Mouse (Mus musculus) megakaryocyte, embryonic 14.5 days (primary cell): ENCODE measurements at regions not wholly inside any gene's neighbourhood (a gene's known extent, or its start where the extent isn't known, plus 50 kb on each side); places are given as distances from the start of the nearest gene placed in this dataset.

Experiments
- H3K27me3 ChIP-seq: replicated peaks from 2 replicates; pipeline ENCODE3; 2012; ENCODE audit warnings: inconsistent platforms
- H3K36me3 ChIP-seq: replicated peaks from 2 replicates; pipeline ENCODE3; 2012; ENCODE audit warnings: low read length, inconsistent platforms, mixed read lengths
- H3K4me1 ChIP-seq: 2 replicates; pipeline ENCODE4 v1.6.1; 2012; ENCODE audit warnings: inconsistent platforms
- H3K4me3 ChIP-seq: replicated peaks from 2 replicates; pipeline ENCODE3; 2012; ENCODE audit warnings: moderate library complexity, mild to moderate bottlenecking, inconsistent platforms
- H3K9me3 ChIP-seq: 2 replicates; pipeline ENCODE4 v1.6.1; 2012; ENCODE audit warnings: inconsistent platforms
- FLI1 ChIP-seq: IDR thresholded peaks from 2 replicates; pipeline ENCODE4 v1.6.1; 2012; ENCODE audit warnings: low read length, inconsistent platforms, mixed read lengths
- GATA1 ChIP-seq: IDR thresholded peaks from 3 replicates; pipeline ENCODE4 v1.6.1; 2012; ENCODE audit warnings: mixed read lengths, low read length, inconsistent platforms, borderline replicate concordance

DNA sequence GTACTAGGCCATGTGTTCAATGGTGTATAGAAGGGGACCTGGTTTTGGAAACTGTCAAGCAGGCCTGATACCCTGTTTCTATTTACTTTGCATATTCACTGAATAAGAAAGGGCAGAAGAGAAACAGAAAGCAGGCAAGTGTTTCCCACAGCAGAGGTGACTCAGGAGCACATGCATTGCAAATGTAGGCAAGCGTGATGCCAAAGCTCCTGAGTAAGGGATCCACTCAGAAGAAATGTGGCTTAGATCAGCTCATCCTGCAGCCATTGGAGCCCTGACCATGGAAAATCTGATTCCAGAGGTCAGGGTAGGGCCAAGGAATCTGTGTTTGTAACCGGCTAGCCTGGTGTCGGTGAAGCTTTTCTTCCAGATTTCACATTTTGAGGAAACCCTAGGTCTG is 69.3 kb upstream of the Igfbp3 start:
- no peak for TF ChIP-seq GATA1
- no peak for TF ChIP-seq FLI1
- Histone ChIP-seq H3K4me1 (no peaks in the 10 kb centered on the region), H3K27me3 (no peaks in the 10 kb centered on the region), H3K9me3 (peaks cover 14% of the 10 kb centered on the region; the same call in 1 of the 2 replicates), H3K36me3 (no peaks in the 10 kb centered on the region), H3K4me3 (no peak overlapping the region)

DNA sequence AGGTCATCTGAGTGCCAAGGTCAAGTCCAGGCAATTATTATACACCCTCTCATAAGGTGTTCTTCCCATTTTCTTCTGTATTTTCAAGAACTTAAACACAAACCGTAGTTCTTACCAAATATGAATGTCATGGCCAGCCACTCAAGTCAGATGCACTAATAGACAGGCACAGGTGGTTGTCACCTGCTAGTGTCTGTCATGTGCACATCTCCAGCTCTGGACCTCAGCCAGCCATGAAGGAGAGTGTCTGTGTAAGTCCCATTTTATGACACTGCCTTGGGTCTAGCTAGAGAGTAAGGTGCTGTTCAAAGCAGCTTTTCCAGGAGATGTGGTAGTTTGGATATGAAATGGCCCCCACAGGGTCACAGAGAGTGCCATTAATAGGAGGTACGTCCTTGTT is 68.5 kb upstream of the Igfbp3 start:
- Histone ChIP-seq H3K36me3 (no peaks in the 10 kb centered on the region), H3K4me3 (no peak overlapping the region), H3K27me3 (no peaks in the 10 kb centered on the region), H3K4me1 (no peaks in the 10 kb centered on the region), H3K9me3 (peaks cover 14% of the 10 kb centered on the region; the same call in 1 of the 2 replicates)
- TF ChIP-seq FLI1 (no peak), GATA1 (no peak)

- no peaks in the 10 kb centered on the region for H3K27me3 ChIP-seq
- H3K4me1 ChIP-seq = no peaks in the 10 kb centered on the region
- no peak for TF ChIP-seq GATA1
- TF ChIP-seq FLI1 = no peak
- H3K9me3 ChIP-seq = peaks cover 14% of the 10 kb centered on the region; the same call in 1 of the 2 replicates
- no peaks in the 10 kb centered on the region for H3K36me3 ChIP-seq
- no peak overlapping the region for H3K4me3 ChIP-seq
These were observed 67.9 kb upstream of the Igfbp3 start for GRCm38 (mm10) chr11:7281656-7282055.

DNA sequence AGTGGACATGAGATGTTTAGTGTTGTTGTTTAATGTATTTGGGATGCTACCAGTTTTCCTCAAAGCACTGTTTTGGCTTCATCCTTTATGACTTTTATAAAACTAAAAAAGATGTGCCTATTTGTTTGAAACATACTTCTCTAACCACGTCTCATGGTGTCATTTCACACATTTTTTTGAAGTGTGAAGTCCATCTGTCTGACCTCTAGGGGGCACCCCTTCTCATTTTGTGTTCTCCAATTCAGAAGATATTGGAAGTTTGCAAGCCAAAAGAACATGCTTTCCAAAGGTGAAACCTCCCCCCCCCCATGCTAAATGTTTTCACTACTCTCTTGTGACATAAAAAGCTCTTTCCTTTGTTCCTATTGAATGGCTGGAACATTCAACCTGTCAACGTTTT is 66.2 kb upstream of the Igfbp3 start:
- Histone ChIP-seq H3K4me3 (no peak overlapping the region), H3K4me1 (no peaks in the 10 kb centered on the region), H3K9me3 (peaks cover 14% of the 10 kb centered on the region; the same call in 1 of the 2 replicates), H3K27me3 (no peaks in the 10 kb centered on the region), H3K36me3 (no peaks in the 10 kb centered on the region)
- no peak for TF ChIP-seq GATA1
- TF ChIP-seq FLI1 = no peak

GRCm38 (mm10) chr11:7272543-7272942 is 58.8 kb upstream of the Igfbp3 start:
- no peak overlapping the region for H3K4me3 ChIP-seq
- H3K27me3 ChIP-seq = no peaks in the 10 kb centered on the region
- 0 out of 2 replicates have a peak, but pooled peaks cover 4% of the 10 kb centered on the region for H3K9me3 ChIP-seq
- no peaks in the 10 kb centered on the region for H3K36me3 ChIP-seq
- TF ChIP-seq GATA1 = no peak
- TF ChIP-seq FLI1 = no peak
- H3K4me1 ChIP-seq = no peaks in the 10 kb centered on the region

DNA sequence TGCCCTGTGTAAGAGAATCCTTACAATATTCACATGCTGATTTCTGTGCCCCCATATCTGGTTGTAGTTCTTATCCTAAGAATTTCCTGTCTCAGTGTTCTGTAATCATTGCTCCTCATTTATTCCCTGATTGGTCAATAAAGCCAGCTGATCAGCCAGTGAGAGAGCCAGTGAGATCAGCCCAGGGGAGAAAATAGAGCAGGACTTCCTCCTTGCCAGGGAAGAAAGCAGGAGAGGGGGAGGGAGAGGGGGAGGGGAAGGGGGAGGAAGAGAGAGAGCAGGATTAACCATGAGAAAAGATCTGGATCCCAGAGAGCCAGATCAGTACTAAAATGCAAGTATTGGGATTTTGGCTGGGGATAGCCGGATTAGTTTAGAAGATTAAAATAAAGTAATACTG is 57.2 kb upstream of the Igfbp3 start:
- no peak overlapping the region for H3K4me3 ChIP-seq
- H3K9me3 ChIP-seq = 0 out of 2 replicates have a peak, but pooled peaks cover 7% of the 10 kb centered on the region
- no peak for TF ChIP-seq GATA1
- TF ChIP-seq FLI1 = no peak
- no peaks in the 10 kb centered on the region for H3K36me3 ChIP-seq
- no peaks in the 10 kb centered on the region for H3K4me1 ChIP-seq
- no peaks in the 10 kb centered on the region for H3K27me3 ChIP-seq

- TF ChIP-seq FLI1 = no peak
- no peak for TF ChIP-seq GATA1
- Histone ChIP-seq H3K4me1 (no peaks in the 10 kb centered on the region), H3K9me3 (peaks cover 21% of the 10 kb centered on the region; the same call in 1 of the 2 replicates), H3K4me3 (no peak overlapping the region), H3K36me3 (no peaks in the 10 kb centered on the region), H3K27me3 (no peaks in the 10 kb centered on the region)
These were observed 50.2 kb upstream of the Igfbp3 start for GRCm38 (mm10) chr11:7263971-7264370.
